Comparison of ENCODE assay signal across 13 mouse cellular contexts in the genomic region with DNA sequence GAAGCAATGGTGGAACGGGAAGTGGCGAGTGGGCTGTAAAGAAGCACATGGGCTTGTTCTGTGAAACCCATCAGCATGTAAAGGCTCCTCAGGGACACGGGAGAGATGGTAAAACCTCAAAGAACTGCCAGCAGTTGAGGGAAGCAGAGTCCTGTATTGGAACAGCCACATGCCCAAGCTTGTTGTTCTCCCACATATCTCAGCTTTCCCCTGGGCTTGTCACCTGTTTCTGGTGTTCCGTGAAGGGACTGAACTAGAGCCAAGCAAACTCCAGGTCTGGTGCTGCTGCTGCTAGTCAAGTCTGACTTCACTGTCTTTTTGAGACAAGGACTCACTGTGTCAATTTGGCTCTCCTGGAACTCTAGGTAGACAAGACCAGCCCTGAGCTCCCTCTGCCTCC.
"Had no signal": no experiment of that assay in that cellular context is flagged by ENCODE, and none has a peak within 500 bp of the region (broad histone marks: within the 10 kb centered on the region; RNA-seq: fewer than 3 reads in every experiment).

No protein-coding gene starts in this region.

- DNase-seq: kidney, postnatal 10 days; kidney, postnatal 4 days; lung, embryonic 14.5 days; lung, postnatal 10 days; lung, postnatal 4 days; thymus, postnatal 4 days had no signal

- ATAC-seq: midbrain, embryonic 15.5 days had no signal

- H3K27me3 ChIP-seq: limb, embryonic 15.5 days; liver, embryonic 12.5 days; midbrain, embryonic 15.5 days; neural tube, embryonic 12.5 days had no signal

- H3K4me1 ChIP-seq: liver, embryonic 12.5 days; midbrain, embryonic 15.5 days; neural tube, embryonic 12.5 days had no signal

- H3K4me2 ChIP-seq: limb, embryonic 15.5 days; liver, embryonic 12.5 days; lung, embryonic 14.5 days; midbrain, embryonic 11.5 days; midbrain, embryonic 15.5 days; neural tube, embryonic 12.5 days had no signal

- H3K36me3 ChIP-seq: midbrain, embryonic 15.5 days had no signal

- H3K9me3 ChIP-seq: limb, embryonic 15.5 days; liver, embryonic 12.5 days; midbrain, embryonic 15.5 days; neural tube, embryonic 12.5 days had no signal

- H3K9ac ChIP-seq: limb, embryonic 15.5 days; liver, embryonic 12.5 days; lung, embryonic 14.5 days; midbrain, embryonic 15.5 days; neural tube, embryonic 12.5 days had no signal

- H3K27ac ChIP-seq: layer of hippocampus, adult 2 months; limb, embryonic 15.5 days; liver, embryonic 12.5 days; midbrain, embryonic 15.5 days; neural tube, embryonic 12.5 days; stomach, postnatal 0 days had no signal

- H3K4me3 ChIP-seq: layer of hippocampus, adult 2 months; limb, embryonic 15.5 days; liver, embryonic 12.5 days; midbrain, embryonic 15.5 days; neural tube, embryonic 12.5 days had no signal
